Mouse (Mus musculus): ENCODE data around the gene Arrdc2. TPM values are rescaled to one million over a fixed set of nuclear protein-coding genes. Genes with fewer than 3 reads are reported as not detected.

Gene Arrdc2
- 7.6 and 8.1 TPM in 2 replicates for polyA plus RNA-seq (2015; fragmentation: Nextera tagmentation; extraction: Ambion mirVana)

GRCm38 (mm10) chr8:70839408-70840351 is at the start of gene Arrdc2:
Gene Arrdc2, minus strand, starts transcription at chr8:70839720.
- Histone ChIP-seq H3K27ac (peak within 1 kb of the TSS; percentile 93), H3K9ac (peak within 1 kb of the TSS; percentile 82), H3K36me3 (peaks cover 23% of the 10 kb centered on the region), H3K4me2 (peak within 1 kb of the TSS; percentile 64), H3K4me3 (peak within 1 kb of the TSS; percentile 60), H3K27me3 (no peaks in the 10 kb centered on the region), H3K4me1 (replicated peaks) (peaks cover 20% of the 10 kb centered on the region), H3K9me3 (no peaks in the 10 kb centered on the region)
- peak; percentile 96 for ATAC-seq (ENCODE audit: low FRiP score)
- 3% methylated on average over 55 of the region's 55 CpGs for WGBS

GRCm38 (mm10) chr8:70887669-70888068 is 48.1 kb upstream of the Arrdc2 start:
- Histone ChIP-seq H3K27me3 (peaks cover 57% of the 10 kb centered on the region), H3K9ac (no peak overlapping the region), H3K4me1 (replicated peaks) (peaks cover 12% of the 10 kb centered on the region), H3K9me3 (no peaks in the 10 kb centered on the region), H3K4me2 (peak overlapping the region; percentile 34), H3K4me3 (peak overlapping the region; percentile 12; the same call in 1 of the 2 replicates), H3K36me3 (peaks cover 4% of the 10 kb centered on the region; the same call in 1 of the 2 replicates), H3K27ac (no peak overlapping the region)
- WGBS = 10% methylated on average over 12 of the region's 18 CpGs
- ATAC-seq (ENCODE audit: low FRiP score) = no peak

- Histone ChIP-seq H3K36me3 (0 out of 2 replicates have a peak, but pooled peaks cover under 1% of the 10 kb centered on the region), H3K4me2 (no peak overlapping the region), H3K9me3 (no peaks in the 10 kb centered on the region), H3K9ac (no peak overlapping the region), H3K4me1 (replicated peaks) (peaks cover 4% of the 10 kb centered on the region; the same call in 1 of the 2 replicates), H3K27me3 (peaks cover 36% of the 10 kb centered on the region), H3K4me3 (no peak overlapping the region), H3K27ac (no peak overlapping the region)
- 18% methylated on average over 12 of the region's 12 CpGs for WGBS
- ATAC-seq (ENCODE audit: low FRiP score) = no peak
Measured at GRCm38 (mm10) chr8:70885612-70886011, 46.1 kb upstream of the Arrdc2 start.

DNA sequence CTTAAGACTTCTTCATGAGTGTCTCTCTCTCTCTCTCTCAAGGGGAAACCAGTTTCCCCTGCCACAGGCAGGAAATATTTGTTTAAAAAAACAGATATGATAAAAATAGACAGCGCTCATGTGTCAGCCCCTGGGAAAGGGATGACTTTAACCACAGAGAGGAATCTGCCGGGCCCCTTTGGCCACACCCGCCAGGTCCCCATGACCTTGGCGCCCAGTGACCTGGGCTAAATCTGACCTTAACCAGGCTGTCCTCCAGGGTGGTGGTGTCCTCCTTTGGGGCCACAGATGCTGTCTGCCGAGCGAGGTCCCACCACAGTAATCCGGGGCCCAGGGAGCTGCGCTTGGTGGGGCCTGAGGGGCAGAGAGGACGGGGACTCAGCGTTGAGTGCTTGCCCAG is 45.2 kb upstream of the Arrdc2 start:
- no peaks in the 10 kb centered on the region for H3K36me3 ChIP-seq
- no peak overlapping the region for H3K9ac ChIP-seq
- H3K27me3 ChIP-seq = peaks cover 33% of the 10 kb centered on the region
- peaks cover 11% of the 10 kb centered on the region for H3K4me1 ChIP-seq (replicated peaks)
- H3K27ac ChIP-seq = no peak overlapping the region
- H3K4me2 ChIP-seq = no peak overlapping the region
- H3K4me3 ChIP-seq = no peak overlapping the region
- no peak for ATAC-seq (ENCODE audit: low FRiP score)
- no peaks in the 10 kb centered on the region for H3K9me3 ChIP-seq
- WGBS = 91% methylated on average over 10 of the region's 10 CpGs

- Histone ChIP-seq H3K4me3 (no peak overlapping the region), H3K4me2 (no peak overlapping the region), H3K9me3 (no peaks in the 10 kb centered on the region), H3K36me3 (no peaks in the 10 kb centered on the region), H3K4me1 (replicated peaks) (peaks cover 15% of the 10 kb centered on the region), H3K27ac (no peak overlapping the region), H3K27me3 (peaks cover 28% of the 10 kb centered on the region), H3K9ac (0 out of 2 replicates have a peak overlapping the region, but pooled peaks have one; percentile 5)
- ATAC-seq (ENCODE audit: low FRiP score) = no peak
- 83% methylated on average over 4 of the region's 4 CpGs for WGBS
Measured at GRCm38 (mm10) chr8:70884186-70884585, 44.7 kb upstream of the Arrdc2 start.

DNA sequence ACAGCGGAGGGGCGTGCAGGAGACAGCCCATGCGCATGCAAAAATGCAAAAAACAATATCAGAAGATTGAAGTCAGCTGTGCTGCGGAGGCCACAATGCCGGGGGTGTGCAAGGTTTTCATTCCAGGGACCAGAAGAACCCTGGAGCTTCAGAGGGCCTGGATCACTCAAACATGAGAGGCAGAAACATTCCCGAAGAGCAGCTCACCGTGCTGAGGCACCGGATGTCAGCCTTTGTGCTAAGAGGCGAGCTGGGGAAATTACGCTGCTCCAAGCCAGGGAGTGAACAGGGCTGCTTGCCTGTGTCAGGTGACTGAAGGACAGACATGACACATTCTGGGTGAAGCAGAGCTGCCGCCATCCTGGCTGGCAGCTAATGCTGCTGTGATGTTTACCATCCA is 41.0 kb upstream of the Arrdc2 start:
- no peak overlapping the region for H3K27ac ChIP-seq
- peaks cover 11% of the 10 kb centered on the region for H3K4me1 ChIP-seq (replicated peaks)
- no peaks in the 10 kb centered on the region for H3K36me3 ChIP-seq
- no peak overlapping the region for H3K4me3 ChIP-seq
- H3K4me2 ChIP-seq = no peak overlapping the region
- ATAC-seq (ENCODE audit: low FRiP score) = no peak
- WGBS = 28% methylated on average over 11 of the region's 11 CpGs
- H3K27me3 ChIP-seq = peaks cover 18% of the 10 kb centered on the region; the same call in 1 of the 2 replicates
- no peaks in the 10 kb centered on the region for H3K9me3 ChIP-seq
- peak overlapping the region; percentile 30 for H3K9ac ChIP-seq

DNA sequence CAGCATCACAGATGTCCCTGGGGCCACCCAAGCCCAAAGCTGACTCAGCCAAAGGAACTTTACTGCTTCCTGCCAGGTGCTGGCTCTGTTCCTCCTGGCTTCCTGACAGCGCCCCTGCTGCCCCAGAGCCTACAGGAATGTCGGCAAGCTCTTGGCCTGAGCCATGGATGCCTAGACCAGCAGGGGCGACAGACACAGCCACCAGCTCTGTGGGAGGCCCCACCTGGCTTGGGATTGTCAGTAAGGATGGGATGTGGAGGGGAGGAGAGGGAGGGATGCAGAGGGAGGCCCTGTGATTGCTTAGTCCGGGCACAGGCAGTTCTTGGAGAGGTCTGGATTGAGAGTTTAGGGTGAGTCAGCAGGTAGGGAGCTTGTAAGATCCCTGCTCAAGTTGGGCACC is 40.6 kb upstream of the Arrdc2 start:
- H3K9ac ChIP-seq = peak overlapping the region; percentile 30
- ATAC-seq (ENCODE audit: low FRiP score) = no peak

GRCm38 (mm10) chr8:70879500-70879899 is 40.0 kb upstream of the Arrdc2 start:
- WGBS = 39% methylated on average over 4 of the region's 4 CpGs
- Histone ChIP-seq H3K4me1 (replicated peaks) (peaks cover 11% of the 10 kb centered on the region), H3K4me2 (no peak overlapping the region), H3K36me3 (no peaks in the 10 kb centered on the region), H3K9ac (peak overlapping the region; percentile 30; the same call in 1 of the 2 replicates), H3K27ac (no peak overlapping the region; the same call in 1 of the 2 replicates), H3K27me3 (peaks cover 10% of the 10 kb centered on the region; the same call in 1 of the 2 replicates), H3K4me3 (no peak overlapping the region), H3K9me3 (no peaks in the 10 kb centered on the region)
- ATAC-seq (ENCODE audit: low FRiP score) = no peak

More for the DNA sequence above, 40.6 kb upstream of the Arrdc2 start:
- no peaks in the 10 kb centered on the region for H3K9me3 ChIP-seq
- peaks cover 14% of the 10 kb centered on the region; the same call in 1 of the 2 replicates for H3K27me3 ChIP-seq
- WGBS = 10% methylated on average over 4 of the region's 4 CpGs
- H3K27ac ChIP-seq = no peak overlapping the region
- no peak overlapping the region for H3K4me3 ChIP-seq
- no peak overlapping the region for H3K4me2 ChIP-seq
- peaks cover 11% of the 10 kb centered on the region for H3K4me1 ChIP-seq (replicated peaks)
- no peaks in the 10 kb centered on the region for H3K36me3 ChIP-seq

- Histone ChIP-seq H3K4me3 (no peak overlapping the region), H3K4me1 (replicated peaks) (peaks cover 11% of the 10 kb centered on the region), H3K27ac (no peak overlapping the region), H3K27me3 (peaks cover 10% of the 10 kb centered on the region; the same call in 1 of the 2 replicates), H3K4me2 (no peak overlapping the region), H3K9ac (no peak overlapping the region), H3K9me3 (no peaks in the 10 kb centered on the region), H3K36me3 (no peaks in the 10 kb centered on the region)
- WGBS = 42% methylated on average over 2 of the region's 2 CpGs
- no peak for ATAC-seq (ENCODE audit: low FRiP score)
Measured at GRCm38 (mm10) chr8:70878178-70878577, 38.7 kb upstream of the Arrdc2 start.

DNA sequence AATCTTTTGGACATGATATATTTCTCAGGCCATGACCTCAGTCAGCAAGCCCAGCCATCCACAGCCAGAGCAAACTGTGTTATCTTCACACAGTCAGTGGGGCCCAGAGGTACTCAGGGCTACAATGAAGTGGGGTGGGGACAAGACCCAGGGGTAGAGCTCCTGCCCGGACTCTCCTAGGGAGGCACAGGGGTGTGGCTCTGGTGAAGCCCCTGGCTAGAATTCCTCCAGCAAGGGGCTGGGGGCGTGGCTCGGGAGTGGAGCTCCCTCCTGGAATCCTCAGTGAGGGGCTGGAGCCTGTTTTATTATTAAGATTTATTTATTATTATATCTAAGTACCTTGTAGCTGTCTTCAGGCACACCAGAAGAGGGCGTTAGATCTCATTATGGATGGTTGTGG is 36.9 kb upstream of the Arrdc2 start:
- Histone ChIP-seq H3K4me3 (no peak overlapping the region), H3K27me3 (peaks cover 10% of the 10 kb centered on the region; the same call in 1 of the 2 replicates), H3K4me2 (no peak overlapping the region), H3K9me3 (no peaks in the 10 kb centered on the region), H3K4me1 (replicated peaks) (peaks cover 25% of the 10 kb centered on the region), H3K36me3 (no peaks in the 10 kb centered on the region), H3K9ac (no peak overlapping the region), H3K27ac (no peak overlapping the region)
- WGBS = 69% methylated on average over 4 of the region's 4 CpGs
- ATAC-seq (ENCODE audit: low FRiP score) = no peak

DNA sequence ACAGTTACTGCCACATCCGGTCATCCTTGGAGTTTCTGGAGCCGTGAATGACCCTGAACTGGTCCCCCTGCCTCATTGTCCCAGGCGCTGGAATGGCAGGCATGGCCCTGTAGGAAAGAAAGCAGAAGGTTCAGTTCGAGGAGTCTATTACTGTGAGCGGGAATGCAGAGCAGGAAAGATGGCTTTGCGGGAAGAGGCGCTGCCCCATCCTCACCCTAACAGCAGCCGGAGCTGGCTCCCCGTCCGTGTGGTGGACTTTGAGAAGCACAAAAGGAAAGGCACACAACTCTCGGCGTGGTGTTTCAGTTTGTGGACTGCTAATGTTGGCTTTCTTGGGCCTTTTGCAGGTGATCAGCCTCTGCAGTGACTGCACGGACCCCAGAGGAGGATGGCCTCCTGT is 34.9 kb upstream of the Arrdc2 start:
- H3K27ac ChIP-seq = 0 out of 2 replicates have a peak overlapping the region, but pooled peaks have one; percentile 12
- H3K4me2 ChIP-seq = no peak overlapping the region
- no peak for ATAC-seq (ENCODE audit: low FRiP score)
- 0 out of 2 replicates have a peak overlapping the region, but pooled peaks have one; percentile 85 for H3K9ac ChIP-seq
- WGBS = 91% methylated on average over 13 of the region's 13 CpGs
- no peak overlapping the region for H3K4me3 ChIP-seq
- H3K36me3 ChIP-seq = no peaks in the 10 kb centered on the region
- H3K9me3 ChIP-seq = no peaks in the 10 kb centered on the region
- H3K27me3 ChIP-seq = 0 out of 2 replicates have a peak, but pooled peaks cover 4% of the 10 kb centered on the region
- H3K4me1 ChIP-seq (replicated peaks) = peaks cover 20% of the 10 kb centered on the region

- 1% methylated on average over 46 of the region's 46 CpGs for WGBS
Measured at GRCm38 (mm10) chr8:70873364-70873985, 34.0 kb upstream of the Arrdc2 start, which contains the start of gene Ccdc124. Gene Ccdc124, minus strand, starts transcription at chr8:70873935.

More at GRCm38 (mm10) chr8:70873364-70873985, 34.0 kb upstream of the Arrdc2 start, which contains the start of gene Ccdc124:
- Histone ChIP-seq H3K4me3 (peak within 1 kb of the TSS; percentile 81), H3K4me2 (peak within 1 kb of the TSS; percentile 92), H3K27me3 (0 out of 2 replicates have a peak, but pooled peaks cover 3% of the 10 kb centered on the region), H3K36me3 (no peaks in the 10 kb centered on the region), H3K9me3 (no peaks in the 10 kb centered on the region), H3K9ac (peak within 1 kb of the TSS; percentile 85), H3K4me1 (replicated peaks) (peaks cover 28% of the 10 kb centered on the region), H3K27ac (peak within 1 kb of the TSS; percentile 90)
- peak; percentile 83 for ATAC-seq (ENCODE audit: low FRiP score)
